Mouse (Mus musculus): ENCODE results near the gene Uso1. TPM values are rescaled to one million over a fixed set of nuclear protein-coding genes. Genes with fewer than 3 reads are reported as not detected.

The Uso1 gene
- polyA plus RNA-seq, 1 experiment from 2014 or later = 49.3 TPM

DNA sequence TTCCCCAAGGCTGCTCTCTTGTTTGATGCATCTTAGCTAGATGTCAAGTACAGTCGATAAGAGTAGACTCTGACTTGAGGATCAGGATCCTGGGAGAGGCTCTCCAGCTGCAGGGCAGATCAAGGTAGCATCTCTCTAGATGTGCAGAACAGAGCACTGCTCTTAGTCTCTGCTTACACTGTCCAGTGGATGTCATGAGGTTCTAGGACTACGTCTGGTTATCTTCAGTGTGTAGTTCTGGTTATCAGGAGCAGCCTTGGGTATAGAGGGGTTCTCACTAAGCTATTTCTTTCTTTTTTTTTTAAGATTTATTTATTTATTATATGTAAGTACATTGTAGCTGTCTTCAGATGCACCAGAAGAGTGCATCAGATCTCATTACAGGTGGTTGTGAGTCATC is 22.8 kb upstream of the Uso1 start:
- H3K27me3 ChIP-seq (replicated peaks; ENCODE audit: control insufficient read depth, insufficient read depth, low read length) = no peaks in the 10 kb centered on the region
- no peaks in the 10 kb centered on the region for H3K9me3 ChIP-seq (ENCODE audit: control insufficient read depth, low read length)
- no peak overlapping the region for H3K4me2 ChIP-seq (ENCODE audit: low read depth, low read length)
- ATAC-seq (ENCODE audit: low read depth) (no peak), DNase-seq (ENCODE audit: low spot score) (no peak)
- no peak overlapping the region for H3K9ac ChIP-seq (ENCODE audit: low read depth, low read length)
- no peak overlapping the region for H3K4me3 ChIP-seq (ENCODE audit: low read depth, low read length)
- no peaks in the 10 kb centered on the region for H3K4me1 ChIP-seq (ENCODE audit: control insufficient read depth, insufficient read depth, low read length)
- H3K27ac ChIP-seq (replicated peaks; ENCODE audit: low read depth, low read length) = no peak overlapping the region
- no peaks in the 10 kb centered on the region for H3K36me3 ChIP-seq (ENCODE audit: control insufficient read depth, insufficient read depth, low read length)
- WGBS = 95% methylated on average over 2 of the region's 2 CpGs

DNA sequence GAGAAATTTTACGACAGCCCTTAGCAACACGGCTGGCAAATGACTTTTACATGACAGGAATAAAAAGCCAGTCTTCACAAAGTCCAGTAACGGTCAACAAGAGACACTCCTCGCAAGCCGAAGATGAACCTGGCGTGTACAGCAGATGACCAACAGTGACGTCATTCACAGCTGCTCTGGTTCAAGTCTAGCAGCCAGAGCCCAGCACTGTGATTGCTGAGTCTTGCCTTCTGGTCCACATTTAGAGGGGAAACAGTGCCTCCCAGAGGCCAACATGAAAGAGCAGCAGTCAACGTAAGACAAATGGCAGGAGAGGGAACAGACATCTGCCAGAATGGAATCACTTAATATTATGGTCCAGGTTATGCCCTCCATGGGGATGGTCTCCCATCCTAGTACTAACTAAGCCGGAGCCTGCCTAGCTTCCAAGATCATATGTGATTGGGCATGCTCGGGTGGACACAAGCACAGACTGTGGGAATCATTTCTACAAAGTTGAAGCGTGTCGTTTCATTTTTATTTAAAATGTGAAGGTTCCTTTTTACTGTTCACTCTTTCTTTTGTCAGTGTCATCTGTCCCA is 19.8 kb upstream of the Uso1 start:
- no peak overlapping the region for H3K27ac ChIP-seq (replicated peaks; ENCODE audit: low read depth, low read length)
- peak; percentile 75 for ATAC-seq (ENCODE audit: low read depth)

DNA sequence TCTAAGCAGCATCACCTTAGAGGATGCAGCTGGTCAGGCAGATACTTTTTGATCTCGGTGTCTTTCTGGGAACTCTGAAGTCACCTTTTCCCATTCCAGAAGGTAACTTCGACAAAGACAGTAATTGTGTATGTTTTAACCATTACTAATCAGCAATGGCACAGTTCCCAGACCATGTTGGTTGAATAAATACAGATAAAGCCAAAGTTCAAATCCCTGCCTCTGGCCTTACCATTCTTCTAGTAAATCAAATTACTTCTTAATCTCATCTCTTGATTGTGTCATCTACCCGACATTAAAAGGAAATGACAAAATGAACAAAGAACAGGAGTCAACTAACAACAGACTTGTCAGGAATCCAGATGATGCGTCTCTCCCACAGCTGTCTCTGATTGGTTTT is 16.1 kb upstream of the Uso1 start:
- Histone ChIP-seq H3K4me3 (ENCODE audit: low read depth, low read length) (no peak overlapping the region), H3K36me3 (ENCODE audit: control insufficient read depth, insufficient read depth, low read length) (0 out of 2 replicates have a peak, but pooled peaks cover 6% of the 10 kb centered on the region), H3K4me1 (ENCODE audit: control insufficient read depth, insufficient read depth, low read length) (no peaks in the 10 kb centered on the region), H3K9ac (ENCODE audit: low read depth, low read length) (no peak overlapping the region), H3K27me3 (replicated peaks; ENCODE audit: control insufficient read depth, insufficient read depth, low read length) (no peaks in the 10 kb centered on the region), H3K4me2 (ENCODE audit: low read depth, low read length) (no peak overlapping the region), H3K9me3 (ENCODE audit: control insufficient read depth, low read length) (0 out of 2 replicates have a peak, but pooled peaks cover 4% of the 10 kb centered on the region), H3K27ac (replicated peaks; ENCODE audit: low read depth, low read length) (no peak overlapping the region)
- no peak for DNase-seq (ENCODE audit: low spot score)
- 72% methylated on average over 4 of the region's 4 CpGs for WGBS
- ATAC-seq (ENCODE audit: low read depth) = no peak

More for the DNA sequence above, 19.8 kb upstream of the Uso1 start:
- Histone ChIP-seq H3K9me3 (ENCODE audit: control insufficient read depth, low read length) (0 out of 2 replicates have a peak, but pooled peaks cover 2% of the 10 kb centered on the region), H3K9ac (ENCODE audit: low read depth, low read length) (no peak overlapping the region), H3K4me2 (ENCODE audit: low read depth, low read length) (no peak overlapping the region), H3K36me3 (ENCODE audit: control insufficient read depth, insufficient read depth, low read length) (0 out of 2 replicates have a peak, but pooled peaks cover under 1% of the 10 kb centered on the region), H3K27me3 (replicated peaks; ENCODE audit: control insufficient read depth, insufficient read depth, low read length) (no peaks in the 10 kb centered on the region), H3K4me3 (ENCODE audit: low read depth, low read length) (no peak overlapping the region), H3K4me1 (ENCODE audit: control insufficient read depth, insufficient read depth, low read length) (no peaks in the 10 kb centered on the region)
- 57% methylated on average over 12 of the region's 12 CpGs for WGBS
- peak; percentile 81 for DNase-seq (ENCODE audit: low spot score)

DNA sequence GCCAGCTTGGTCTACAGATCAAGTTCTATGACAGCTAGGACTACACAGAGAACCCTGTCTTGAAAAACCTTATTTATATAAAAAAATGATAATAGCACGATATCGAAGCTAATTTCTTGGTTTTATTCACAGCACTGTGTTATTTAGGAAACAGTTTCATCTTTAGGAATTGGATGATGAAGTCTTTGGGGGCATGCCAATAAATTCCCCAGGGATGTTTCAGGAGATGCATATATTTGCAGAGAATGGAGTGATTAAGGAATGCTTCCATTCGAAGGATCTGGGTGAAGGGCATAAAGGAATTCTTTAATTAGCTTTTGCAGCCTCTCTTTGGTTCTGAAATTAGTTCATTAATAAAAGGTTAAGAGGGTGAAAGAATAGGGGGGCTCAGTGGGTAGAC is 12.3 kb upstream of the Uso1 start:
- Histone ChIP-seq H3K9me3 (ENCODE audit: control insufficient read depth, low read length) (0 out of 2 replicates have a peak, but pooled peaks cover 4% of the 10 kb centered on the region), H3K36me3 (ENCODE audit: control insufficient read depth, insufficient read depth, low read length) (0 out of 2 replicates have a peak, but pooled peaks cover 6% of the 10 kb centered on the region), H3K27ac (replicated peaks; ENCODE audit: low read depth, low read length) (no peak overlapping the region), H3K27me3 (replicated peaks; ENCODE audit: control insufficient read depth, insufficient read depth, low read length) (no peaks in the 10 kb centered on the region), H3K4me3 (ENCODE audit: low read depth, low read length) (no peak overlapping the region), H3K9ac (ENCODE audit: low read depth, low read length) (no peak overlapping the region), H3K4me2 (ENCODE audit: low read depth, low read length) (no peak overlapping the region), H3K4me1 (ENCODE audit: control insufficient read depth, insufficient read depth, low read length) (peaks cover 28% of the 10 kb centered on the region; the same call in 1 of the 2 replicates)
- no peak for DNase-seq (ENCODE audit: low spot score)
- 84% methylated on average over 3 of the region's 3 CpGs for WGBS
- ATAC-seq (ENCODE audit: low read depth) = no peak

DNA sequence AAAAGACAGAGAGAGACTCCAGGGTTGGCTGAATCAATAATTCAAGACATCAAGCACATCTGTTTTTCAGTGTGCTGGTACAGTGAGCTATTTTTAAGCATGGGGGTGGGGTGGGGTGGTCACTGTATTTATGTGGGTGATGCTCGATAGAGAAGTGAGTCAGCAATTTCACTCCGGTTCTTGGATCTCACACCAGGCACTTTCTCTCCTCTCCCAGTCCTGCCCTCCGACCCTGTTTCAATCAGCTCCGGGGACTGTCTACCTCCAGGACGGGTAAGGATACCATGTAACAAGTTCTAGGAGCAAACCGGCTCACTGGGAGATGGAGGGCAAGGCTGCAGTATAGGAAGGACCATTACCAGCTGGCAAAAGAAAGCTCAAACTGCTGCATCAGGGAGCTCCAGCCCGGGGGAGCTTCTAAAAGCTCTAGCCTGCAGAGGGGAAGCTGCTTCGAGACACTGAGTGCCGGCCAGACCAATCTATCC is 10.6 kb upstream of the Uso1 start:
- H3K4me3 ChIP-seq (ENCODE audit: low read depth, low read length) = no peak overlapping the region
- peaks cover 13% of the 10 kb centered on the region; the same call in 1 of the 2 replicates for H3K36me3 ChIP-seq (ENCODE audit: control insufficient read depth, insufficient read depth, low read length)
- DNase-seq (ENCODE audit: low spot score) (peak; percentile 45), ATAC-seq (ENCODE audit: low read depth) (no peak)
- H3K9ac ChIP-seq (ENCODE audit: low read depth, low read length) = peak overlapping the region; percentile 38
- WGBS = 45% methylated on average over 9 of the region's 9 CpGs
- 0 out of 2 replicates have a peak, but pooled peaks cover 4% of the 10 kb centered on the region for H3K9me3 ChIP-seq (ENCODE audit: control insufficient read depth, low read length)
- H3K4me2 ChIP-seq (ENCODE audit: low read depth, low read length) = peak overlapping the region; percentile 40
- peak overlapping the region; percentile 75 for H3K27ac ChIP-seq (replicated peaks; ENCODE audit: low read depth, low read length)
- H3K4me1 ChIP-seq (ENCODE audit: control insufficient read depth, insufficient read depth, low read length) = peaks cover 28% of the 10 kb centered on the region; the same call in 1 of the 2 replicates
- no peaks in the 10 kb centered on the region for H3K27me3 ChIP-seq (replicated peaks; ENCODE audit: control insufficient read depth, insufficient read depth, low read length)

DNA sequence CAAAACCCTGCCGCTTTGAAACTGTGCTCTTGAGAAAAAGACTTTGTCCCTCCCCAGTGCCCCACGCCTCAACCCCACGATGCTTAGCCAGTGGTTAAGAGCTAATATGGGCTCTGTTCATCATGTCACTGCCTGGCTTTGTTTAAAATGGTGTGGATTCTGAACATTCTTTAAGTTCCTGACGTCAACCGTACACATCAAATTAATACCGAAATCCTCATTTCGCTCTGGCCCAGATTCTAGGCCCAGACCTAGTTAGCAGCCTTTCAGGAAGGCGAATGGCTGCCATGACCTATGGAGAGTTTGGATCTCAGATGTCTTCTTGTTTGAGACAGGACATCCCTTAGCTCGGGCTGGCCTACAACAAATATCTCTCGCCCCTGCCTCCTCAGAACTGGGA is 10.0 kb upstream of the Uso1 start:
- no peaks in the 10 kb centered on the region for H3K27me3 ChIP-seq (replicated peaks; ENCODE audit: control insufficient read depth, insufficient read depth, low read length)
- H3K36me3 ChIP-seq (ENCODE audit: control insufficient read depth, insufficient read depth, low read length) = peaks cover 13% of the 10 kb centered on the region; the same call in 1 of the 2 replicates
- DNase-seq (ENCODE audit: low spot score) = no peak
- 0 out of 2 replicates have a peak, but pooled peaks cover 3% of the 10 kb centered on the region for H3K9me3 ChIP-seq (ENCODE audit: control insufficient read depth, low read length)
- peak overlapping the region; percentile 75 for H3K27ac ChIP-seq (replicated peaks; ENCODE audit: low read depth, low read length)
- H3K4me2 ChIP-seq (ENCODE audit: low read depth, low read length) = peak overlapping the region; percentile 40
- 0 out of 2 replicates have a peak overlapping the region, but pooled peaks have one; percentile 38 for H3K9ac ChIP-seq (ENCODE audit: low read depth, low read length)
- no peak overlapping the region for H3K4me3 ChIP-seq (ENCODE audit: low read depth, low read length)
- 66% methylated on average over 10 of the region's 10 CpGs for WGBS
- ATAC-seq (ENCODE audit: low read depth) = no peak
- H3K4me1 ChIP-seq (ENCODE audit: control insufficient read depth, insufficient read depth, low read length) = peaks cover 28% of the 10 kb centered on the region; the same call in 1 of the 2 replicates

DNA sequence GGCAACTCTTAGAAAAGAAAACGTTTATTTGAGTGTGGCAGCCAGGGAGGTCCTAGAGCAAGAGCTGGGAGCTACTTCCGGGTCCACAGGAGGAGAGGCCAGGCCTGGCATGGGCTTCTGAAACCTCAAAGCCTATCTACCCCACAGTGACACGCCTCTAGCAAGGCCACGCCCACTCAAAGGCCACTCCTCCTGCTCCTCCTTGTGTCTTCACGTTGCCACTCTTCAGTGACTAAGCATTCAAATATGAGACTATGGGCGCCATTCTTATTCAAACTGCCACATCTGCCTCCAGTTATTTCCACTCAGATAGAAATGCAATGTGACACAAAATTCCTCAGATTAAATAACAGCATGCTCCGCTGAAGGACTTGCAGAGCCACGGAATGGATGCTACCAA is 9.2 kb upstream of the Uso1 start:
- no peak overlapping the region for H3K9ac ChIP-seq (ENCODE audit: low read depth, low read length)
- DNase-seq (ENCODE audit: low spot score) (peak; percentile 90), ATAC-seq (ENCODE audit: low read depth) (peak; percentile 67; the same call in 1 of the 2 replicates)
- no peaks in the 10 kb centered on the region for H3K9me3 ChIP-seq (ENCODE audit: control insufficient read depth, low read length)
- no peak overlapping the region for H3K4me3 ChIP-seq (ENCODE audit: low read depth, low read length)
- no peaks in the 10 kb centered on the region for H3K27me3 ChIP-seq (replicated peaks; ENCODE audit: control insufficient read depth, insufficient read depth, low read length)
- H3K4me2 ChIP-seq (ENCODE audit: low read depth, low read length) = peak overlapping the region; percentile 6; the same call in 1 of the 2 replicates
- peaks cover 28% of the 10 kb centered on the region; the same call in 1 of the 2 replicates for H3K4me1 ChIP-seq (ENCODE audit: control insufficient read depth, insufficient read depth, low read length)
- peak overlapping the region; percentile 75 for H3K27ac ChIP-seq (replicated peaks; ENCODE audit: low read depth, low read length)
- peaks cover 11% of the 10 kb centered on the region; the same call in 1 of the 2 replicates for H3K36me3 ChIP-seq (ENCODE audit: control insufficient read depth, insufficient read depth, low read length)
- WGBS = 11% methylated on average over 8 of the region's 8 CpGs

DNA sequence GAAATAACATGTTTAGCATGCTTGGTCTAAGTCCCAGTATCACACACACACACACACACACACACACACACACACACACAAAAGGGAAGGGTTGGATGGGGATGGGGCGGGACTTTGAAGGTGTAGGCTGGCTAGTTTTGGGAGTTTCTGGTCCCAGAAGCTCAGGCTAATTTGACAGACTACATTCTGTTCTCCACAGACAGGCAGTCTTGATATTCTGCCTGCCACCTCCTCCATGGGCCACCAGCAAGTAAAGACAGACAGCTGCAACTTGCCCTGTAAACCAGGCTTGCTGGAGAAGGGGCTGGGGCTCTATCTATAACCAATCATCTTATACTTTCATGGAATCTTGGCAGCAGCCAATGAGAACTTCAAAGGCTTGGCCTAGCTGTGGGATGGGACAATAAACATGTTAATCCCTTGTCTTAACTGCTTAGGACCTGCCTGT is 8.4 kb upstream of the Uso1 start:
- Histone ChIP-seq H3K4me3 (ENCODE audit: low read depth, low read length) (no peak overlapping the region), H3K4me2 (ENCODE audit: low read depth, low read length) (no peak overlapping the region), H3K27ac (replicated peaks; ENCODE audit: low read depth, low read length) (peak overlapping the region; percentile 59; the same call in 1 of the 2 replicates), H3K4me1 (ENCODE audit: control insufficient read depth, insufficient read depth, low read length) (peaks cover 28% of the 10 kb centered on the region; the same call in 1 of the 2 replicates), H3K9ac (ENCODE audit: low read depth, low read length) (no peak overlapping the region), H3K27me3 (replicated peaks; ENCODE audit: control insufficient read depth, insufficient read depth, low read length) (no peaks in the 10 kb centered on the region), H3K36me3 (ENCODE audit: control insufficient read depth, insufficient read depth, low read length) (peaks cover 11% of the 10 kb centered on the region; the same call in 1 of the 2 replicates), H3K9me3 (ENCODE audit: control insufficient read depth, low read length) (no peaks in the 10 kb centered on the region)
- peak; percentile 31 for ATAC-seq (ENCODE audit: low read depth)
- 80% methylated on average over 1 of the region's 1 CpGs for WGBS
- peak; percentile 37 for DNase-seq (ENCODE audit: low spot score)
